Mouse (Mus musculus) limb, embryonic 13.5 days (tissue): ENCODE measurements at regions not wholly inside any gene's neighbourhood (a gene's known extent, or its start where the extent isn't known, plus 50 kb on each side); places are given as distances from the start of the nearest gene placed in this dataset.

Experiments used
- ATAC-seq: fragments of 200-750 bp; cut with Nextera tagmentation; 2 replicates; pipeline ENCODE4 v1.8.0; 2017; ENCODE audit warnings: low read depth, moderate number of reproducible peaks, moderate TSS enrichment; ENCODE audit not compliant: low FRiP score
- H3K27ac ChIP-seq: fragments of 300-500 bp; sonication (generic); 2 replicates; pipeline ENCODE4 v1.5.1; 2015; ENCODE audit warnings: inconsistent platforms, mild to moderate bottlenecking, moderate library complexity
- H3K27me3 ChIP-seq: fragments of 300-500 bp; sonication (generic); 2 replicates; pipeline ENCODE4 v1.6.1; 2015; ENCODE audit warnings: mild to moderate bottlenecking, inconsistent platforms
- H3K36me3 ChIP-seq: fragments of 300-500 bp; sonication (generic); 2 replicates; pipeline ENCODE4 v1.6.1; 2015; ENCODE audit warnings: inconsistent platforms, mild to moderate bottlenecking, moderate library complexity
- H3K4me1 ChIP-seq: fragments of 300-500 bp; sonication (generic); 2 replicates; pipeline ENCODE4 v1.6.1; 2015; ENCODE audit warnings: inconsistent platforms
- H3K4me2 ChIP-seq: fragments of 300-500 bp; sonication (generic); replicated peaks from 2 replicates; pipeline ENCODE4 v1.6.1; 2015; ENCODE audit warnings: inconsistent platforms, mild to moderate bottlenecking, moderate library complexity
- H3K4me3 ChIP-seq: fragments of 300-500 bp; sonication (generic); 2 replicates; pipeline ENCODE4 v1.5.1; 2015; ENCODE audit warnings: moderate library complexity, mild to moderate bottlenecking, inconsistent platforms
- H3K9ac ChIP-seq: fragments of 300-500 bp; sonication (generic); 2 replicates; pipeline ENCODE4 v1.6.1; 2015; ENCODE audit warnings: mild to moderate bottlenecking, inconsistent platforms
- H3K9me3 ChIP-seq: fragments of 300-500 bp; sonication (generic); 2 replicates; pipeline ENCODE4 v1.6.1; 2016; ENCODE audit warnings: inconsistent platforms
- WGBS: fragments of 180-500 bp; shearing (Covaris S2); methylation state at CpG from one replicate; pipeline ENCODE4 v1.1.7; 2015; 5-methylcytosine and 5-hydroxymethylcytosine counted together

GRCm38 (mm10) chr12:26635665-26636241 is 166.7 kb downstream of the Cmpk2 start:
- ATAC-seq = no peak

GRCm38 (mm10) chr12:26635253-26635652 is 166.2 kb downstream of the Cmpk2 start:
- no peaks in the 10 kb centered on the region for H3K9me3 ChIP-seq
- H3K36me3 ChIP-seq = no peaks in the 10 kb centered on the region
- H3K27ac ChIP-seq = no peak overlapping the region
- H3K4me1 ChIP-seq = peaks cover 24% of the 10 kb centered on the region
- H3K4me2 ChIP-seq = no peak overlapping the region
- no peak; the same call in 1 of the 2 replicates for ATAC-seq
- WGBS = 31% methylated on average over 3 of the region's 3 CpGs
- no peaks in the 10 kb centered on the region for H3K27me3 ChIP-seq
- H3K9ac ChIP-seq = no peak overlapping the region
- no peak overlapping the region for H3K4me3 ChIP-seq

More at GRCm38 (mm10) chr12:26635665-26636241, 166.7 kb downstream of the Cmpk2 start:
- Histone ChIP-seq H3K4me3 (no peak overlapping the region), H3K36me3 (no peaks in the 10 kb centered on the region), H3K27me3 (no peaks in the 10 kb centered on the region), H3K9me3 (no peaks in the 10 kb centered on the region), H3K9ac (no peak overlapping the region), H3K4me1 (peaks cover 22% of the 10 kb centered on the region), H3K4me2 (no peak overlapping the region), H3K27ac (no peak overlapping the region; the same call in 1 of the 2 replicates)
- WGBS = 51% methylated on average over 4 of the region's 4 CpGs

GRCm38 (mm10) chr12:26631795-26632122 is 162.8 kb downstream of the Cmpk2 start:
- peak overlapping the region; percentile 19; the same call in 1 of the 2 replicates for H3K4me2 ChIP-seq

GRCm38 (mm10) chr12:26631111-26631794 is 162.2 kb downstream of the Cmpk2 start:
- Histone ChIP-seq H3K27ac (peak overlapping the region; percentile 79; the same call in 1 of the 2 replicates), H3K9me3 (no peaks in the 10 kb centered on the region), H3K27me3 (no peaks in the 10 kb centered on the region), H3K4me3 (no peak overlapping the region), H3K4me2 (peak overlapping the region; percentile 19; the same call in 1 of the 2 replicates), H3K36me3 (no peaks in the 10 kb centered on the region), H3K9ac (no peak overlapping the region), H3K4me1 (peaks cover 24% of the 10 kb centered on the region)
- ATAC-seq = peak; percentile 32; the same call in 1 of the 2 replicates
- WGBS = 32% methylated on average over 4 of the region's 4 CpGs

More at GRCm38 (mm10) chr12:26631795-26632122, 162.8 kb downstream of the Cmpk2 start:
- no peak overlapping the region for H3K4me3 ChIP-seq
- no peak overlapping the region for H3K9ac ChIP-seq
- no peaks in the 10 kb centered on the region for H3K27me3 ChIP-seq
- WGBS = 24% methylated on average over 1 of the region's 1 CpGs
- H3K36me3 ChIP-seq = no peaks in the 10 kb centered on the region
- H3K4me1 ChIP-seq = peaks cover 24% of the 10 kb centered on the region
- ATAC-seq = peak; percentile 66; the same call in 1 of the 2 replicates
- H3K9me3 ChIP-seq = no peaks in the 10 kb centered on the region
- peak overlapping the region; percentile 79; the same call in 1 of the 2 replicates for H3K27ac ChIP-seq

GRCm38 (mm10) chr12:26621135-26621932 is 152.3 kb downstream of the Cmpk2 start:
- no peak for ATAC-seq
- H3K9ac ChIP-seq = no peak overlapping the region
- 57% methylated on average over 12 of the region's 12 CpGs for WGBS

GRCm38 (mm10) chr12:26620501-26621134 is 151.6 kb downstream of the Cmpk2 start:
- Histone ChIP-seq H3K36me3 (no peaks in the 10 kb centered on the region), H3K27ac (no peak overlapping the region), H3K4me3 (no peak overlapping the region), H3K9me3 (no peaks in the 10 kb centered on the region), H3K4me2 (no peak overlapping the region), H3K9ac (no peak overlapping the region), H3K27me3 (no peaks in the 10 kb centered on the region), H3K4me1 (peaks cover 48% of the 10 kb centered on the region)
- 25% methylated on average over 8 of the region's 8 CpGs for WGBS
- no peak for ATAC-seq

More at GRCm38 (mm10) chr12:26621135-26621932, 152.3 kb downstream of the Cmpk2 start:
- H3K9me3 ChIP-seq = no peaks in the 10 kb centered on the region
- no peaks in the 10 kb centered on the region for H3K27me3 ChIP-seq
- H3K4me3 ChIP-seq = no peak overlapping the region
- no peaks in the 10 kb centered on the region for H3K36me3 ChIP-seq
- peaks cover 47% of the 10 kb centered on the region for H3K4me1 ChIP-seq
- H3K4me2 ChIP-seq = no peak overlapping the region
- H3K27ac ChIP-seq = no peak overlapping the region

- H3K9me3 ChIP-seq = no peaks in the 10 kb centered on the region
- no peaks in the 10 kb centered on the region for H3K27me3 ChIP-seq
- no peak for ATAC-seq
- no peak overlapping the region for H3K9ac ChIP-seq
- no peaks in the 10 kb centered on the region for H3K36me3 ChIP-seq
- 22% methylated on average over 3 of the region's 3 CpGs for WGBS
- peak overlapping the region; percentile 75 for H3K27ac ChIP-seq
- H3K4me2 ChIP-seq = 0 out of 2 replicates have a peak overlapping the region, but pooled peaks have one; percentile 34
- peaks cover 51% of the 10 kb centered on the region for H3K4me1 ChIP-seq
- no peak overlapping the region for H3K4me3 ChIP-seq
Measured at GRCm38 (mm10) chr12:26617969-26618368, 149.0 kb downstream of the Cmpk2 start.

GRCm38 (mm10) chr12:26613086-26613705 is 144.2 kb downstream of the Cmpk2 start:
- peaks cover 40% of the 10 kb centered on the region for H3K4me1 ChIP-seq
- no peak overlapping the region for H3K4me3 ChIP-seq
- no peak overlapping the region for H3K27ac ChIP-seq
- no peak for ATAC-seq
- no peaks in the 10 kb centered on the region for H3K36me3 ChIP-seq
- no peaks in the 10 kb centered on the region for H3K9me3 ChIP-seq
- WGBS = 66% methylated on average over 11 of the region's 11 CpGs
- no peaks in the 10 kb centered on the region for H3K27me3 ChIP-seq
- no peak overlapping the region for H3K4me2 ChIP-seq
- no peak overlapping the region for H3K9ac ChIP-seq

GRCm38 (mm10) chr12:26610079-26610478 is 141.1 kb downstream of the Cmpk2 start:
- no peaks in the 10 kb centered on the region for H3K36me3 ChIP-seq
- ATAC-seq = no peak
- H3K27me3 ChIP-seq = no peaks in the 10 kb centered on the region
- peaks cover 24% of the 10 kb centered on the region for H3K4me1 ChIP-seq
- peak overlapping the region; percentile 48; the same call in 1 of the 2 replicates for H3K27ac ChIP-seq
- no peak overlapping the region for H3K9ac ChIP-seq
- WGBS = 26% methylated on average over 3 of the region's 3 CpGs
- H3K4me3 ChIP-seq = no peak overlapping the region
- no peak overlapping the region for H3K4me2 ChIP-seq
- H3K9me3 ChIP-seq = no peaks in the 10 kb centered on the region

GRCm38 (mm10) chr12:26598501-26598900 is 129.5 kb downstream of the Cmpk2 start:
- H3K9me3 ChIP-seq = no peaks in the 10 kb centered on the region
- no peaks in the 10 kb centered on the region for H3K27me3 ChIP-seq
- no peak overlapping the region for H3K9ac ChIP-seq
- no peak overlapping the region for H3K27ac ChIP-seq
- H3K4me2 ChIP-seq = no peak overlapping the region
- no peaks in the 10 kb centered on the region for H3K4me1 ChIP-seq
- no peaks in the 10 kb centered on the region for H3K36me3 ChIP-seq
- H3K4me3 ChIP-seq = no peak overlapping the region
- ATAC-seq = no peak

- no peak overlapping the region for H3K4me3 ChIP-seq
- H3K9me3 ChIP-seq = no peaks in the 10 kb centered on the region
- H3K4me2 ChIP-seq = no peak overlapping the region
- no peak overlapping the region for H3K9ac ChIP-seq
- no peak for ATAC-seq
- H3K27me3 ChIP-seq = no peaks in the 10 kb centered on the region
- no peaks in the 10 kb centered on the region for H3K36me3 ChIP-seq
- H3K4me1 ChIP-seq = no peaks in the 10 kb centered on the region
- H3K27ac ChIP-seq = no peak overlapping the region
Measured at GRCm38 (mm10) chr12:26592125-26592524, 123.1 kb downstream of the Cmpk2 start.
